Mouse (Mus musculus): ENCODE results near the gene Rasa4.
A peak's percentile ranks its signal among the peaks of the same experiment; 100 is the strongest.
"Not testable (repeated sequence)": the region's sequence is repeated elsewhere in the genome, so short reads cannot be mapped to it uniquely, and the experiment has no call there.

Gene Rasa4

DNA sequence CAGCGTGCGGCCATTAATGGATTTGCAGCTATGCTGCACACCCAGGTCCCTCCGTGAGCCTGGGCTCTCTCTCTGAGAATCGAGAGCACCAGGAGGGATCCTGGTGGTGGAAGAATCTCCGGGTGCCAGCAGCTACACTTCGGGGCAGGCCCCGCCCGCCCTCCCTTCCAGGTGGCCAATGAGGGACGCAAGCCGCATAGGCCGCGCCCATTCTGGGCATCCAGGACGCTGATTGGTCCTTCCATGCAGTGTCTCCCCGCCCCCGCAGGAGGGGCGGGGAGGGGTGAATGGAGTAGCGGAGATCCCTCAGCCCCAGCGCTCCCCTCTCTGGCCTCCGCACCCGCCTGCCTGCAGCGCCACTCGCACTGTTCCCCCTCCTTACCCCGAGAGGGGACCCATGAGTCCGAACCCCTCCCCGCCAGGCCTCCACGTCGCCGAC lies at the start of gene Rasa4:
Rasa4 (plus strand) TSS at position 248 of the 439 bp plus-strand sequence.
- peak; percentile 99 for DNase-seq (ENCODE audit: low spot score)

DNA sequence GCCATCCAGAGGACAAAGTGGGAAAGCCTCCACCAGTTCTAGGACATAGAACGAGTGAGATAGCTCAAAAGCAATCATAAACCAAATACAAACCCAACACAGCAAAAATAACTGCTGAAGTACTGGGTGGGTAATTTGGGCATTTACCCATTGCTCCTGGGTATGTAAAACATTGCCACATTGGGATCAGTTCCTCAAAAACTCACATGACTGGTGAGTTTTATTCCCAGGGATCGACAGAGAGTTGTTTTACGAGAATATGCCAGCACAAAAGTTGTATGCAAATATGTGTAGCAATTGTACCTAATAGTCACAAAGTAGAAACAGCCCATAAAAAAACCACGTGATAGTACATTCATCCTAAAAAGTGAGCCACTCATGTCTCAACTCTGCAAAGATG lies 48.8 kb upstream of the Rasa4 start:
- no peak for DNase-seq (ENCODE audit: low spot score)

DNA sequence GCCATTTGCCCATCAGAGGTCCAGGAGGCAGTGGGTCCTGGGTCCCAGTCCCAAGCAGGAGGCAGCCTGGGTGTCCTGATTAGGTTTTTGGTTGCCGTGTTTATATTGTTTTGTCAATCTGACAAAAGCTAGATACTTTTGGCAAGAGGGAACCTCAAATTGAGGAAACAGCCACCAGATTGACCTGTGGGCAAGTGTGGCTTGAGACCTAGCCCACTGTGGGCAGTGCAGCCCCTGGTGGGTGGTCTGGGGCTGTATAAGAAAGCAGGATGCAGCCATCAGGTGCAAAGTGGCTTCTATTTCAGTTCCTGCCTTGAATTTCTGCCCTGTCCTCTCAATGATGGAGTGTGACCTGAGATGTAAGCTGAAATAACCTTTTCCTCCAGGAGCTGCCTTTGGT lies 48.4 kb upstream of the Rasa4 start:
- DNase-seq (ENCODE audit: low spot score), result no peak

DNA sequence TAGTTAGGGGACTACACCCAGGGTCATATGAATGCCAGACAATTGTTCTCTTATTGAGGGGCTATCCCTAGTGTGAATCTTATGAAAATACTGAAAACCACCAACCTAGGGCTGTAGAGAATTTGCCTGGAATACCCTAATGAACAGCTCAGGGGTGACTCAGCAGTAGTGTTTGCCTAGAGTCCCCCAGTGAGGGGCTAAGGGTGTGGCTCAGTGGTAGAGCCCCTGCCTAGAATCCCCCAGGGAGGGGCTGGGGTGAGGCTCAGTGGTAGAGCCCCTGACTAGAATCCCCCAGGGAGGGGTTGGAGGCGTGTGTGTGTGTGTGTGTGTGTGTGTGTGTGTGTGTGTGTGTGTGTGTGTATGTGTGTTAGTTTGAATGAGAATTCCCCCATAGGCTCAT lies 47.0 kb upstream of the Rasa4 start:
- no peak for DNase-seq (ENCODE audit: low spot score)

DNA sequence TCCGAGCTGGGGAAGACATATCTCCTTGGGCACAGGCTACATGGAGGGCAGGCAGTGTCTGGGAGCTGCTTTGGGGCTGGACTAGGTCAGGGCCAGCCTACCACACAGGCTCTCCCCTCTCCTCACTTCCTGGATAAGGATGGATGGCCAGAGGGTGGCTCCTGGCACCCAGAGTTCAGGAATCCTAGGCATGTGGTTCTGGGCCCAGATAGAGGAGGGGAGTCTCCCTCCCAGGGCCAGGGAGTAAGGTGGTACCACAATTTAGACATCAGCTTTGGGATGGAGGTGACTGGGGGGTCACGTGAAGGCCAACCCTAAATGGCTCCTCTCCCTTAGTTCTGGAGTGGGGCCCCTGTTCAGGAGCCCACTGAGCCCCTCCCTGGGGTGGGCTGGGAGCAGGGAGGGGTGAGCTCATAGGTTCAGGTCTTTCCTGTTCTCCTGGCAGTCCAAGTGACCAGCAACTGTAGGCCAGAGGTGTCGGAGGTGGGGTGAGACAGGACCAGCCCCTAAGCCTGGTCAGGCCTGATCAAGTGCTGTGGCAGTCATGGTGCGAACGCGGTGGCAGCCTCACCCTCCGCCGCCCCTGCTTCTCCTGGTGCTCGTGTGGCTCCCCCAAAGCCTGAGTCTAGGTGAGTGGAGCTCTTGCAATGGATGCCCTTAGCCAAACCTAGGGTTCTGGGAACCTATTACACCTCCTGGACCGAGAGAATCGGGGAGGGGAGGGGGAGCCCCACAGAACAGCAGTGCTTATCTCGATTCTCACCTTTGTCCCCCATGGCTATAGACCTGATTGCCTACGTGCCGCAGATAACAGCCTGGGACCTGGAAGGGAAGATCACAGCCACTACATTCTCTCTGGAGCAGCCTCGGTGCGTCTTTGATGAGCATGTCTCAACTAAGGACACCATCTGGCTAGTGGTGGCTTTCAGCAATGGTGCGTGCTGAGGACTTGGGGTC lies 45.2 kb upstream of the Rasa4 start, which contains the start of gene Upk3b:
Upk3b (plus strand) TSS at position 239 of the 957 bp plus-strand sequence.
- no peak for DNase-seq (ENCODE audit: low spot score)

DNA sequence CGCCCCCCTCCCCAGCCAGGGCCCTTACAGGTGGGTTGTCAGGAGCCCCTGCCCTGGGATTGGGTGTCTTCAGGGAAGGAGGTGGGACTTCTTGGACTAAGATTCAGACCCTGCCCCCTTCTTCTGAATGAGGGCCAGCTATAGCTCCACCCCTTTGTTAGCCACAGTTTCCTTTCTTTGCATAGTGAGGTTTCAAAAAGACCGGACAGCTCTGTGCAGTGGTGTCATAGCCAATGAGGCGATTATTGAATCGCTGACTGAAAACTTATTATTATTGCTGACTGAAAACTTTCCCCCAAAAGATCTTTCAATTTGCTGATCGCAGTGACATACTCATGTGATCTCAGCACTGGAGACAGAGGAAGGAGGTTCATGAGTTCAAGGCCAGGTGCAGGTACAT lies 43.5 kb upstream of the Rasa4 start:
- no peak for DNase-seq (ENCODE audit: low spot score)

DNA sequence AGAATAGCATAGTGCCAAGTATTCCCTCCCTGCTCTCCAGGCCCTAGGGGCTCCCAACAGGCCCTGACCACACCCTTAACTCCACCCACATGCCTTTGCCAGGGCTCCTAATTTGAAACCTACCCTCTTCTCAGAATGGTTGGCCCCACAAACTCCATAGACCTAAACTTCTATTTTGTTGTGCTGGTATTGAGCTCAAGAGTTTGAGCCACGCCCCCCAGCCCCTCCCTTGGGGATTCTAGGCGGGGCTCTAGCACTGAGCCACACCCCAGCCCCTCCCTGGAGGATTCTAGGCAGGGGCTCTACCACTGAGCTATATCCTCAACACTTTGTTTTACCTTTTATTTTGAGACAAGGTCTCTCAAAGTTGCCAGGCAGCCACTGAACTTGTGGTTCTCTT lies 42.5 kb upstream of the Rasa4 start:
- DNase-seq (ENCODE audit: low spot score), result no peak

DNA sequence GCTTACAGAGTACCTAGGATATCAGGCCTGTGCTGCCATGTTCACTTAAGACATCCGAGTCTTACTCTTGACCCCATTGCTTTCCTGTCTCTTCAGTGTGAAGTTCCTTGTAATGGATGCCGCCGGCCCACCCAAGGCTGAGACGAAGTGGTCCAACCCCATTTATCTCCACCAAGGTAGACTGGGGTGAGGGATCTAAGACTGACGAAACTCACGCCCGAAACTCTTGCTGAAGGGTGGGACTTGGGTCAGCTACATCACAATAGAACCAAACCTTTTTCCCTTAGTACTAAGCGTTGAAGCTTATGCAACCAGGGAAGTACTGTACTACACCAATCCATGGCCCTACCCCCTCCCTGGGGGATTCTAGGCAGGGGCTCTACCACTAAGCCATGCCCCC lies 42.0 kb upstream of the Rasa4 start:
- no peak for DNase-seq (ENCODE audit: low spot score)

DNA sequence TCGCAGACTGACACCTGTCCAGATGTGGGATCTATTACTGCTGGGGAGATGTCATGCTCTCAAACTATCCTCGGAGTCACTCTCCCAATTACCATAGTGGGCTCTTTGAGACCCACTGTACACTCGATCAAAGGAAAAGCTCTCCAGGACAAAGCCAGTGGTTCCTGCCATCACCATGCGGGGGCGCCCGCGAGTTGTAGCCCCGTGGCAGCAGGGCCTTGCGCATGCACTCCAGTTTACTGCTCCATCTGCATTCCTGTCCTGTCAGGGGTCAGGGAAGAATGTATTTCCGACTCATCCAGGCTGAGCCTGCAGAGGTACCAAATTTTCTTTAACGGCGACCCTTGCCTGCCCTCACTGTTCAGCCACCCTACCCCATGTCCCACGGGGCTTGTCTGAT lies 38.9 kb upstream of the Rasa4 start:
- peak; percentile 25 for DNase-seq (ENCODE audit: low spot score)

DNA sequence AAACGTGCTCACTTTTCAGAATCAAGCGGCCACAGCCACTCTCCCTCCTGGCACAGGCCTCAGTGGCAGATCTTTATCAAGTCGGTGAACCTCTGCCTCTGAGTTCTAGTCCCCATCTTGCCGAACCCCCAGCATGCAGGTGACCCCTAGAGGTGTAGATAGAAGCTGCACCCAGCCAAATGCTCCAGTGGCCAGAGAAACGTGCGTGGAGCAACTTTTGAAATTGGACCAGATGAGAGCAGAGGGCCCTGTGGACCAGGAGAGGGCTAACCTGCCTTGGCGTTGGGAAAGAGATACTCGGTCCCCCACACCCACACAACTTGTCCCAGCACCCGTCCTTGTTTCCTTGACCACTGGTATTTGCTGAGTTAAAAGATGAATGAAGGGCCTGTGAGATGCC lies 38.3 kb upstream of the Rasa4 start:
- DNase-seq (ENCODE audit: low spot score), result peak; percentile 51

DNA sequence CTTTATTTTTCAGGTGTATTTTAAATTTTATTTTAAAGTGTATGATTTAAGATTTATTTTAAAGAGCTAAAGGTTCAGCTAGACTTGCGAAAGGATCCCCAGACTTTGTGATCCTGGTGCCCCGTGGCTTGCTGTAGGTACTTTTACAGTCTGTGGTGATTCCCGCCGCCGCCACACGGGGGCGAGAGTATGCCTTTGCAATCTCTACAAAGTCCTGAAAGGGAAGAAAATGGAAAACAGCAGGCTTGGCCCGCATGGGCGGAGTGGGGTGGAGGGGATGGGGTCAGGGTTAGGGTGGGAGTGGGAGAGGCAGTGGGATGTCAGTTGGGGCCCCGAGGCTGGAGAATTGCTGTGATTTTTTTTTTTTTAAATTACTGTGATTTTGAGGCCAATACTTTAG lies 37.7 kb upstream of the Rasa4 start:
- DNase-seq (ENCODE audit: low spot score), result peak; percentile 92

DNA sequence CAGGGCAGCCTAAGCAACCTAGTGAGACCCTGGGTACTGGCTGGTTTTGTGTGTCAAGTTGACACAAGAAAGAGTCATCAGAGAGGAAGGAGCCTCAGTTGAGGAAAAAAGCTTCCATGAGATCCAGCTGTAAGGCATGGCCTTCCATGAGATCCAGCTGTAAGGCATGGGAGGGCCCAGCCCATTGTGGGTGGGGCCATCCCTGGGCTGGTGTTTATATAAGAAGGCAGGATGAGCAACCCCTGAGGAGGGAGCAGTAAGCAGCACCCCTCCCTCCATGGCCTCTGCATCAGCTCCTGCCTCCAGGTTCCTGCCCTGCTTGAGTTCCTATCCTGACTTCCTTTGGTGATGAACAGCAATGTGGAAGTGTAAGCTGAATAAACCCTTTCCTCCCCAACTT lies 35.2 kb upstream of the Rasa4 start:
- not testable (repeated sequence) for DNase-seq (ENCODE audit: low spot score)

DNA sequence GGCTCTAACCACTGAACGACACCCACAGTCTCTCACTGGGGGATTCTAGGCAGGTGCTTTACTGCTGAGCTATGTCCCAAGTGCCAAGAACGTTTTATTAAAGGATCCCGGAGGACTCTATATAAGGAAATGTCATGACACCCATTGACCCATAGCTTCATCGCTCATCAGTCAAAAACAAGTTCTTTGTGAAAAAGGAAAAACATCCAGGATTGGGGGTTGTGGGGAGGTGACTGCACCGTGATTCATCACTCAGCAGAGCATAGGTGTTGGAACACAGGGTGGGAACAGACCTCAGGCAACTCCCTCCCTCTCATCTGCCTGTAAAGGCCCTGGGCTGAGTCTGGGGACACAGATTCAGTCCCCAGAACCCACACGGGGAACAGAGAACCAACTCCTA lies 33.8 kb upstream of the Rasa4 start:
- DNase-seq (ENCODE audit: low spot score), result no peak

DNA sequence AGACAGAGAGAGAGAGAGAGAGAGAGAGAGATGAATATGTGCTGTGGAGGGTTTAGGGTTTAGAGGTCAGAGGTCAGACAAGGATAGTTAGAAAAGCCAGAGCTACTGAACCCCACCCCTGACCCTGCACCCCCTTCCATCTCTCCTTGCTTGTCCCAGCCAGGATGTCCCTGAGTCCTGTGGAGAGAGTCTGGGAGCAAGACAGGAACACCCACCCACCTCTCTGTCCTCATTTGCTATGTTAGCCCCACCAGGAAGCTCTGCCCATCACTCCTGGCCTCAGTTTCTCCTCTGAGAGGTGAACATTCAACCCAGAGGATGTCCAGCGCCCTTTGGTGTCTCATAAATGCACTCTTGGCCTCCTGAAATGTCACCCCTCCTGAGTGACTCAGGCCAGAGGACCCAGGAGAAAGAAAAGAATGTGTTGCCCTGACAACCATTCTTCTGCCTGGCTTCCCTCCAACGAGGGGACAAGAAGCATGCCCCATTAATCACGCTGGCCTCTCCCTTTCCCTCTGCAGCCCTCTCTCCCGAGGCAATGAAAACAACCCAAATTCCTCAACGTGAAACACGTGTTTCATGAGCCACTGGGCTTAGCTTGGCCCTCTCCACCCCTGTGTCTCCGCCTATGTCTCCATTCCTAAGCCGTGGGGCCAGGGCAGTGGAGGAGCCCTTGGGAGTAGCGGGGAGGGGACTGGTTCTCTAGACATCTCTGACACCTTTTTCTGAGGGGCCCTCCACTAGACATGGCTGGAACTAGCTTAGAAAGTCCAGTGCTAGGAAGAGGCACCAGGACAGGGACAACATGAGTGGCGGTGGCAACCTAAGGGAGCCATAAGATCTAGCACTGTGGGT lies 32.3 kb upstream of the Rasa4 start:
- DNase-seq (ENCODE audit: low spot score), result peak; percentile 81

DNA sequence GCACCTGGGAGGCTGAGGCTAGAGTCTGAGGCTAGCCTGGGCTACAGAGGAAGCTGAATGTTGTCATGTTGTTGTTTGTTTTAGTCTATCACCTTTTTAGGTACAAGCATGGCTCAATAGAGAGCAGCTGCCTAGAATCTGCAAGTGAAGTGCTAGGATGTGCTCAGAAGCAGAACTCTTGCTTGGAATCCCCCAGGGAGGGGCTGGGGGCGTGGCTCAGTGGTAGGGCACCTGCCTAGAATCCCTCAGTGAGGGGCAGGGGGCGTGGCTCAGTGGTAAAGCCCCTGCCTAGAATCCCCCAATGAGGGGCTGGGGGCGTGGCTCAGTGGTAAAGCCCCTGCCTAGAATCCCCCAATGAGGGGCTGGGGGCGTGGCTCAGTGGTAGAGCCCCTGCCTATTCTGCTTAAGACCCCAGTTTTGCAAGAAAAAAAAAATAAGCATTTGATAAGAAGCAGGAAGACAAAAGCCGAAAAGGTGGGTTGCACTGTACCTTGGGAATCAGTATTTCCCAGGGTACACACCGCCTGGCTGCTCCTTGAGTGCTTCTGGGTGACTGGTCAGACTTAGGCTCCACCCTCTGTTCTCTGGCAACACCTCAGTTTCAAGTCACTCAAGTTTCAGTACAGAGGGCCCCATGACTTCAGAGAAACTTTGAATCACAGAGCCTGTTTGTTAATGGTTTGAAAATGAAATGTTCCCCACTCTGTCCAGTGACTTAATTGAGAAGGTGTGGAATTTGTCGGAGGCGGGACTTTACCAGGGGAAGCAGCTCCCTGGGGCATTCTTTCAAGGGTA lies 30.7 kb upstream of the Rasa4 start:
- DNase-seq (ENCODE audit: low spot score), result no peak

DNA sequence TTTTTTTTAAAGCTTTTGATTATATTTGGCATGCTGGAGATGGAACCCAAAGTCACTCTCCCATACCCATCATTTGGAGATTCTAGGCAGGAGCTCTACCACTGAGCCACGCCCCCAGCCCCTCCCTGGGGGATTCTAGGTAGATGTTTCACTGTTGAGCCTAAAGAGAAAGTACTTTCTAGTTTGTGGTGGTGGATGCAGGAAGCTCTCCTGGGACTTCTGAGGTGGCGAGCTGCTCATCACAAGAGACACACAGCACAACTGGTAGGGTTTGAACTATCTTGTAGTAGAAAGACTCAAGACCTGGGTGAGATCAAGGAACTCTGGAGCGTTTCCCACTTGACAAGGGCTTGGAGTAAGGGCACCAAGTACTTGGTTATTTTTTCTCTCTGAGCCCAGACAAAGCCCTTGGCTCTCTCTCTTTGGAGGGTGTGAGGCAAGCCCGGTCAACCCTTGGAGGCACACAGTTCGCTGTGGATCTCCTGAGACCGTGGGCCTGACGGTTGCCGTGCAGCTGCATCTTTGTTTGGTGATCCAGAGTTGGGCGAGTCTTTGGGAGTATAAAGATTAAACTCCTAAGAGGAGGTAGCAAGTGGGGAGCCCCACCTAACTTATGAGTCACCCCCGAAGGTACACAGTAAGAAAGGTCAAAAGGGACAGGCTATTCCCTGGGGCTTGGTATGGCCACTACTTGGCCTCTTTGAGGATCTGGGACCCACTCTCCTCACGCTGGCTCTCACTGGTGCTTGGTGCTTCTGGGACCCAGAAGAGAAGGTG lies 29.2 kb upstream of the Rasa4 start, which contains the start of gene Upk3bl:
Upk3bl (plus strand) TSS at position 192 of the 777 bp plus-strand sequence.
- DNase-seq (ENCODE audit: low spot score), result no peak

DNA sequence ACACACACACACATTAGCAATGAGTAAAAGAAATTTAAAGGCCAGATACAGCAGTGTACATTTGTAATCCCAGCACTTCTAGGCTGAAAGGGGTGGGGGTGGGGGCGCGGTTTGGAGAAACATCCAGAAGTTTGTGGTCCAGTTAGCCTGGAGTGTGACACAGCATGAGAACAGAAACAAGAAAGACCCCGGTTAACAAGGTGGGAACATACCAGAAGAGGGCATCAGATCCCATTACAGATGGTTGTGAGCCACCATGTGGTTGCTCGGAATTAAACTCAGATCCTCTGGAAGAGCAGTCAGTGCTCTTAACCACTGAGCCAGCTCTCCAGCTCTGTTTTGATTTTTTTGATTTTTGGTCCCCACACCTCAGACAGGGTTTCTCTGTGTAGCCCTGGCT lies 27.7 kb upstream of the Rasa4 start:
- no peak for DNase-seq (ENCODE audit: low spot score)

DNA sequence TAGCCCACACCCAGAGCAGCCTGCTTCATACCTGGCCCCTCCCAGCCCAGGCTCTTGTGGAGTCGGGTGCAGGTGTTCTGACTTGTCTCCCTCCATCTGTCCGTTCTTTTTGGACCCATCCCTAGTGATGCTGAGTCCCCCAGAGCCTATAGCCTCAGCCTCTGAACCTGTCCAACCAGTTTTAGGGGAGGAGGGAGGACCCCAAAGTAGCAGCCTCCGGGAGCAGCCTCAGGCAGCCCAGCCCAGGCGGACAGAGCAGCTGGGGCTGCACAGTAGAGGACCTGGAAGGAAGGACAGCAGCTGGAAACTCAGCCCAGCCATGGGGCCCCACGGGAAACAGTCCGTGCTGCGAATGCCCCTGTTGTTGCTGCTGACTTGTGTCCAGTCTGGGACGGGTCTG lies 26.6 kb upstream of the Rasa4 start:
- DNase-seq (ENCODE audit: low spot score), result no peak

DNA sequence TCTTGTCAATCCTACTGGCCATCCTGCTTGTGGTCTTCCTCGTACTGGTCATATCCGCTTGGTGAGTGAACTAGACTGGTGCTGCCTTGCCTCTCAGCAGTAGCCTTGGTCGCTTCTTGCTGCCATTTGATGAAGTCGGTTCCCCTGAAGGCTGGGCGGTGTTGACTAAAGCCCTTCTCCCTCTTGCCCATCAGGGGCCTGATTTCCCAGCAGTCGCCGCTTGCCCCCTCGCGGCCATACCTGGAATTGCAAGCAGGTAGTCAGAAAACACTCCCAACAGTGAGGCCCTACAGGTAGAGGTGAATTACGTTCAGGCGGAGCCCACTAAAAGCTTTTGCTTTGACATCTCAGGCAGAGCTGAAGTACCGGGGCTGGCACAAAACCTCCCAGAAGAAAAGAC lies 22.1 kb upstream of the Rasa4 start:
- peak; percentile 81 for DNase-seq (ENCODE audit: low spot score)

DNA sequence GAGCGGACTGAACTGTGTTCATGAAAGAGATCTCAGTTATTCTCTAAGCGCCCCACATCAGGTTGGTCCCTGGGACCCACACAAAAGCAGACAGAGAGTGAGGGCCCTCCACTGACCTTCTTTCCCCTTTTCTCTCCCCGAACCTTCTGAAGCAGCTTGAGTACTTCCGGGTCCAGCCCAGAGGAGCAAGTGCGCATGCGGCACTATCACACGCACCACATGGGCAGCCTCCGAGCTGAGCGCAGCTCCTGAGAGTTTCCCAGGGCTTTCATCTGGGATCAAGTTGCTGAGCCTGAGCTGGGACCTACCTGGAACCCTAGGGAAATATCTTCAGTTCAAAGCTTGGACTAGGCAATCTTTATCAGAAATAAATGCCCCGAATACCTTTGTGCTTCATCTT lies 19.8 kb upstream of the Rasa4 start:
- no peak for DNase-seq (ENCODE audit: low spot score)
